Mouse (Mus musculus) CH12.LX (cell line): Measurements from ENCODE around the gene Add2. TPM values are rescaled to one million over a fixed set of nuclear protein-coding genes. Genes with fewer than 3 reads are reported as not detected.

Experiments
- DNase-seq: peaks from one replicate; pipeline ENCODE4 v3.0.0-alpha.2; 2013; ENCODE audit errors: extremely low read depth
- H3K27ac ChIP-seq: 2 replicates; pipeline ENCODE4 v1.5.1; 2012; ENCODE audit warnings: low read depth, mild to moderate bottlenecking, control low read depth, moderate library complexity; ENCODE audit not compliant: insufficient read depth
- H3K27me3 ChIP-seq: replicated peaks from 2 replicates; pipeline ENCODE3; 2012; ENCODE audit warnings: inconsistent platforms
- H3K36me3 ChIP-seq, 2 experiments: replicated peaks in 1 of 2; 2 replicates each; pipeline versions ENCODE3 to v1.6.1; 2012; ENCODE audit warnings: inconsistent platforms in 1 of 2, low read length in 1 of 2, mild to moderate bottlenecking in 1 of 2, mixed read lengths in 1 of 2, moderate library complexity in 1 of 2; ENCODE audit not compliant: control insufficient read depth in 1 of 2, insufficient read depth in 1 of 2
- H3K4me1 ChIP-seq, 2 experiments: 2 replicates each; pipeline ENCODE4 v1.6.1; 2012; ENCODE audit warnings: inconsistent platforms in 1 of 2, moderate library complexity in 1 of 2; ENCODE audit not compliant: insufficient read depth in 2 of 2, control insufficient read depth in 1 of 2
- H3K4me2 ChIP-seq: 2 replicates; pipeline ENCODE4 v1.6.1; 2012; ENCODE audit warnings: low read depth, mild to moderate bottlenecking, control low read depth; ENCODE audit not compliant: poor library complexity, insufficient read depth, severe bottlenecking
- H3K4me3 ChIP-seq, 3 experiments: fragments of 150-350 bp in 1 of 3; sonication (generic) in 1 of 3; replicated peaks in 1 of 3; 2 replicates each; pipeline versions ENCODE3 to v1.5.1; 2011 to 2012; ENCODE audit warnings: low read depth in 2 of 3, low read length in 2 of 3, mild to moderate bottlenecking in 2 of 3, moderate library complexity in 2 of 3, control low read depth in 1 of 3, improper control_type of control experiment in 1 of 3, inconsistent platforms in 1 of 3, mixed read lengths in 1 of 3; ENCODE audit not compliant: poor library complexity in 1 of 3
- H3K79me2 ChIP-seq: replicated peaks from 2 replicates; pipeline ENCODE4 v1.6.1; 2012; ENCODE audit warnings: mild to moderate bottlenecking, moderate library complexity; ENCODE audit not compliant: control insufficient read depth, poor library complexity, insufficient read depth, severe bottlenecking; ENCODE audit errors: extremely low read depth
- H3K9ac ChIP-seq: 2 replicates; pipeline ENCODE4 v1.6.1; 2012; ENCODE audit warnings: low read depth, mild to moderate bottlenecking, control low read depth, moderate library complexity; ENCODE audit not compliant: insufficient read depth
- H3K9me3 ChIP-seq: replicated peaks from 2 replicates; pipeline ENCODE3; 2012; ENCODE audit warnings: low read length, inconsistent platforms, mixed read lengths
- BHLHE40 ChIP-seq: IDR thresholded peaks from 2 replicates; pipeline ENCODE4 v1.6.1; 2011; ENCODE audit warnings: mild to moderate bottlenecking, low read depth, low read length, improper control_type of control experiment
- CHD1 ChIP-seq: IDR thresholded peaks from 2 replicates; pipeline ENCODE4 v1.6.1; 2012; ENCODE audit warnings: low read depth, low read length, improper control_type of control experiment, inconsistent platforms
- ELF1 ChIP-seq: IDR thresholded peaks from 2 replicates; pipeline ENCODE4 v1.6.1; 2014; ENCODE audit warnings: low read depth, mild to moderate bottlenecking, inconsistent platforms, low read length, improper control_type of control experiment
- ETS1 ChIP-seq: conservative IDR thresholded peaks from 2 replicates; pipeline ENCODE4 v1.6.1; 2012; ENCODE audit warnings: low read depth, mild to moderate bottlenecking, inconsistent platforms, low read length, improper control_type of control experiment, moderate library complexity
- HCFC1 ChIP-seq: IDR thresholded peaks from 2 replicates; pipeline ENCODE4 v1.6.1; 2012; ENCODE audit warnings: low read depth, mild to moderate bottlenecking, inconsistent platforms, low read length, improper control_type of control experiment
- IRF4 ChIP-seq: IDR thresholded peaks from 2 replicates; pipeline ENCODE4 v1.6.1; 2014; ENCODE audit warnings: low read depth, mild to moderate bottlenecking, inconsistent platforms, low read length, improper control_type of control experiment
- JUN ChIP-seq: IDR thresholded peaks from 2 replicates; pipeline ENCODE4 v1.6.1; 2011; ENCODE audit warnings: low read depth, mild to moderate bottlenecking, low read length, improper control_type of control experiment, moderate library complexity; ENCODE audit not compliant: insufficient read depth
- KAT2A ChIP-seq: IDR thresholded peaks from 2 replicates; pipeline ENCODE4 v1.6.1; 2012; ENCODE audit warnings: low read length, improper control_type of control experiment, inconsistent platforms; ENCODE audit not compliant: insufficient replicate concordance
- MAX ChIP-seq: IDR thresholded peaks from 2 replicates; pipeline ENCODE4 v1.6.1; 2011; ENCODE audit warnings: low read length, improper control_type of control experiment
- MXI1 ChIP-seq: IDR thresholded peaks from 2 replicates; pipeline ENCODE4 v1.6.1; 2011; ENCODE audit warnings: mild to moderate bottlenecking, low read depth, low read length, improper control_type of control experiment
- MYC ChIP-seq: IDR thresholded peaks from 2 replicates; pipeline ENCODE4 v1.6.1; 2011; ENCODE audit warnings: low read depth, mild to moderate bottlenecking, improper control_type of control experiment, low read length
- POLR2AphosphoS2 ChIP-seq: IDR thresholded peaks from 2 replicates; pipeline ENCODE4 v1.6.1; 2011; ENCODE audit warnings: low read depth, low read length, improper control_type of control experiment
- SIN3A ChIP-seq: IDR thresholded peaks from 2 replicates; pipeline ENCODE4 v1.6.1; 2012; ENCODE audit warnings: low read length, improper control_type of control experiment, inconsistent platforms
- SMC3 ChIP-seq: IDR thresholded peaks from 2 replicates; pipeline ENCODE4 v1.6.1; 2011; ENCODE audit warnings: low read depth, low read length, improper control_type of control experiment
- TCF12 ChIP-seq: IDR thresholded peaks from 2 replicates; pipeline ENCODE4 v1.6.1; 2014; ENCODE audit warnings: low read depth, mild to moderate bottlenecking, inconsistent platforms, low read length, improper control_type of control experiment
- UBTF ChIP-seq: IDR thresholded peaks from 2 replicates; pipeline ENCODE4 v1.6.1; 2012; ENCODE audit warnings: low read depth, mild to moderate bottlenecking, inconsistent platforms, low read length, improper control_type of control experiment, moderate library complexity
- USF2 ChIP-seq: conservative IDR thresholded peaks from 2 replicates; pipeline ENCODE4 v1.6.1; 2011; ENCODE audit warnings: low read depth, low read length, improper control_type of control experiment
- ZKSCAN1 ChIP-seq: IDR thresholded peaks from 2 replicates; pipeline ENCODE4 v1.6.1; 2012; ENCODE audit warnings: low read depth, inconsistent platforms, low read length, improper control_type of control experiment, borderline replicate concordance
- ZMIZ1 ChIP-seq: IDR thresholded peaks from 2 replicates; pipeline ENCODE4 v1.6.1; 2012; ENCODE audit warnings: low read depth, mild to moderate bottlenecking, inconsistent platforms, low read length, improper control_type of control experiment
- dilution Hi-C: fragments of 300-500 bp; cut with MboI; formaldehyde crosslinking; loops from 2 replicates; pipeline ENCODE4 v1.14.3; 2020; ENCODE audit warnings: low sequenced_read_pairs; ENCODE audit not compliant: extremely low pct_unique_long_range_greater_than_20kb, extremely low pct_ligation_motif_present
- in situ Hi-C: fragments of 300-500 bp; cut with MboI; formaldehyde crosslinking; loops from 3 replicates; pipeline ENCODE4 v1.14.3; 2019; ENCODE audit warnings: low sequenced_read_pairs, low pct_ligation_motif_present, low pct_unique_long_range_greater_than_20kb, mixed read lengths
- polyA plus RNA-seq: library from polyadenylated mRNA; unstranded; fragments of >175 nt; gene quantifications from 2 replicates; pipeline ENCODE4 v1.2.1, GENCODE M21; 2012; ENCODE audit warnings: low read depth; ENCODE audit not compliant: insufficient read length
- total RNA-seq, 2 experiments: library from RNA; depleted of rRNA; stranded (reverse); fragments of 300-350 nt in 1 of 2; fragments of >200 nt in 1 of 2; gene quantifications; 2 replicates each; pipeline ENCODE4 v1.2.3; 2012 to 2014

Add2 gene
- total and polyA plus RNA-seq, 3 experiments: 0.11 TPM; not detected in 2

DNA sequence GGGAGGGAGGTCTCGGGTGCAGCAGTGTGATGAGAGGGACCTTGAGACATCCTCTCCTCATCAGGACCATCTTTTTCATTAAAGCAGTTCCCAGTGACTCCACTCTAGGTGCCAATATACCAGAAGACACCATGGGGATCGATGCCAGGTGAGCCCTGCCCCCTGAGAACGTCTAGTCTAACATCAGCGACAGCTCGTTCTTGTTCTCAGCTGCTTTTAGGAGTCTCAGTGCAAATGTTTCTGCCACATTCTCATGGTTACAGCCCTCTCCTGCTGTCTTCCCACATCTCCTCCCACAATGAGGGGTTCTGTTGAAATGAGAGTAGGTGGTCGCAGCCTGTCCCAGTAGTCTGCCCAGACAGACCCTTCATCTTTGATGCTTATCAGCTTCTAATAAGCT, 38.2 kb downstream of the Add2 start:
- H3K9ac ChIP-seq: no peak overlapping the region
- no peak overlapping the region for H3K4me3 ChIP-seq
- no peak for TF ChIP-seq SMC3
- no peak for TF ChIP-seq SIN3A
- no peak for TF ChIP-seq ZKSCAN1
- TF ChIP-seq USF2: no peak
- no peaks in the 10 kb centered on the region for H3K9me3 ChIP-seq
- H3K79me2 ChIP-seq: no peaks in the 10 kb centered on the region
- in situ Hi-C loops: no loop called here
- dilution Hi-C loops: no loop called here
- H3K27ac ChIP-seq: no peak overlapping the region
- H3K4me2 ChIP-seq: no peak overlapping the region
- H3K27me3 ChIP-seq: peaks cover 52% of the 10 kb centered on the region
- H3K36me3 ChIP-seq: no peaks in the 10 kb centered on the region
- DNase-seq: no peak
- no peaks in the 10 kb centered on the region for H3K4me1 ChIP-seq

DNA sequence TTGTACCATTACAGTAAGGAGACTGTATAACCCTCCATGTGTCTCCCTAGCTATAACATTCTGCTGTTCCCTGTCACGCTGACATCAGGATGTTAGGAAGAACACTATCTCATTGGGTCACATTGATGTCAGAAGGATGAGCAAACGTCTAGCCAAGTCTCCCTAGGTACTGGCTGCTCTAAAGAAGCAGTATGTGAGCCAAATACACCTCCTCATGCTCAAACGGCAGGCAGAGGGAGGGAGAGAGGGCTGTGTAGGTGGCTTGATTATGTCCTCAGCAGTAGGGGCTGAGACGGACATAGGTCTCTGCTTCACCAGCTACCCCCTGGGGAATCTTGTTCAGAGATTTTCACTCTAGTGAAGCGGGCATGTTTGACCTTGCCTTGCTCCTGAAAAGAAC, 38.7 kb downstream of the Add2 start:
- no peaks in the 10 kb centered on the region for H3K9me3 ChIP-seq
- no peaks in the 10 kb centered on the region for H3K36me3 ChIP-seq
- H3K4me2 ChIP-seq: no peak overlapping the region
- in situ Hi-C loops: no loop called here
- H3K27me3 ChIP-seq: peaks cover 56% of the 10 kb centered on the region
- no peak overlapping the region for H3K4me3 ChIP-seq
- TF ChIP-seq KAT2A: no peak
- TF ChIP-seq JUN: no peak
- TF ChIP-seq MAX: no peak
- no peak for TF ChIP-seq POLR2AphosphoS2
- no peak for TF ChIP-seq IRF4
- no peak for TF ChIP-seq SIN3A
- no peak for TF ChIP-seq MXI1
- TF ChIP-seq MYC: no peak
- no peak for TF ChIP-seq CHD1
- no peak for TF ChIP-seq SMC3
- no peak for TF ChIP-seq ELF1
- no peak for TF ChIP-seq UBTF
- no peak for TF ChIP-seq HCFC1
- no peak for TF ChIP-seq TCF12
- no peak for TF ChIP-seq USF2
- no peak for TF ChIP-seq ETS1
- TF ChIP-seq ZKSCAN1: no peak
- TF ChIP-seq ZMIZ1: no peak
- TF ChIP-seq BHLHE40: no peak
- DNase-seq: no peak
- no peak overlapping the region for H3K9ac ChIP-seq
- no peaks in the 10 kb centered on the region for H3K79me2 ChIP-seq
- H3K27ac ChIP-seq: no peak overlapping the region
- dilution Hi-C loops: no loop called here
- no peaks in the 10 kb centered on the region for H3K4me1 ChIP-seq
